Comparison of ENCODE assay signal across 20 mouse cellular contexts in the genomic region with DNA sequence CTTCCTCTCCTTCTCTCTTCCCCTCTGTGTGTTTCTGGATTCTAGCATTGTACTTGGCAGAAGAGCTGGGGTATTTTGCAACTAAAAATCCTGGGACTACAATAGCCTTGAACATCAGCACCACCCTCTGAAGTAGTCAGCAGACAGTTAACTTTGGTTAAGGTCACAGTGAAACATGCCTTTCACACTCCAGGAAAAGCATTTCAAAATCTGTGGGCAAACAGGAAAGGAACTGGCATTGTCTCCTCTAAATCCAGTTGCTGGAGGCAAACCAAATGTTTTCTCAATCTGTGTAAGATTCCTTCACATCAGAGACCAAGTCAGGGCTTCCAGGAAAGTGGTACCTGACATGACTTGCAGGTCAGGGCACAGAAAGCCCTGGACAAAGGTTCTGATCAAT.
DNase-seq lines count a peak whose midpoint lies in the region; TF ChIP-seq lines count a peak whose summit lies in the region.
"Had no signal": no experiment of that assay in that cellular context is flagged by ENCODE, and none has a peak within 500 bp of the region (broad histone marks: within the 10 kb centered on the region; RNA-seq: fewer than 3 reads in every experiment).

No protein-coding gene starts in this region.

- H3K27me3 ChIP-seq in liver, adult 2 months (ENCODE audit: control insufficient read depth, insufficient read depth, low read length): no peaks in the 10 kb centered on the region
- H3K27me3 ChIP-seq in testis, adult 2 months (ENCODE audit: control insufficient read depth, insufficient read depth, low read length): no peaks in the 10 kb centered on the region
- H3K27me3 ChIP-seq: embryonic facial prominence, embryonic 15.5 days; heart, embryonic 13.5 days; hindbrain, embryonic 13.5 days; kidney, embryonic 15.5 days; liver, embryonic 15.5 days; neural tube, embryonic 15.5 days had no signal

- TF ChIP-seq POLR2A in liver, adult 2 months (IDR thresholded peaks at IDR 0.05; ENCODE audit: extremely low read depth, insufficient read depth, low read length): no peak
- TF ChIP-seq POLR2A in testis, adult 2 months (IDR thresholded peaks at IDR 0.05; ENCODE audit: control insufficient read depth, low read depth, low read length): no peak

- TF ChIP-seq CTCF in liver, adult 2 months (IDR thresholded peaks at IDR 0.05; ENCODE audit: low read depth, low read length): no peak
- TF ChIP-seq CTCF in testis, adult 2 months (IDR thresholded peaks at IDR 0.05; ENCODE audit: control insufficient read depth, insufficient read depth, insufficient replicate concordance, low read depth, low read length): no peak

- no peak overlapping the region for H3K9ac ChIP-seq in liver, adult 2 months (ENCODE audit: low read depth, low read length)
- H3K9ac ChIP-seq: embryonic facial prominence, embryonic 15.5 days; forebrain, postnatal 0 days; heart, embryonic 13.5 days; hindbrain, embryonic 13.5 days; kidney, embryonic 15.5 days; liver, embryonic 15.5 days; neural tube, embryonic 15.5 days had no signal

- H3K36me3 ChIP-seq in liver, adult 2 months (ENCODE audit: control insufficient read depth, insufficient read depth, low read length): no peaks in the 10 kb centered on the region
- H3K36me3 ChIP-seq in testis, adult 2 months (ENCODE audit: control insufficient read depth, insufficient read depth, low read length): no peaks in the 10 kb centered on the region
- H3K36me3 ChIP-seq: embryonic facial prominence, embryonic 15.5 days; forebrain, embryonic 10.5 days; heart, embryonic 13.5 days; hindbrain, embryonic 13.5 days; kidney, embryonic 15.5 days; liver, embryonic 15.5 days; neural tube, embryonic 15.5 days had no signal

- H3K27ac ChIP-seq in liver, adult 2 months (replicated peaks; ENCODE audit: insufficient read depth, low read depth, low read length): peak overlapping the region; percentile 72
- peak overlapping the region; percentile 25; the same call in 1 of the 2 replicates for H3K27ac ChIP-seq in testis, adult 2 months (ENCODE audit: control insufficient read depth, insufficient read depth, low read depth, low read length)
- H3K27ac ChIP-seq: embryonic facial prominence, embryonic 15.5 days; forebrain, embryonic 10.5 days; gastrocnemius, adult 2 months; heart, embryonic 13.5 days; hindbrain, embryonic 13.5 days; kidney, embryonic 15.5 days; liver, embryonic 15.5 days; neural tube, embryonic 15.5 days had no signal

- no peak overlapping the region for H3K4me3 ChIP-seq in liver, adult 2 months (ENCODE audit: insufficient read depth, low read depth, low read length)
- H3K4me3 ChIP-seq in testis, adult 2 months (ENCODE audit: control insufficient read depth, low read depth, low read length): no peak overlapping the region
- H3K4me3 ChIP-seq: embryonic facial prominence, embryonic 15.5 days; forebrain, embryonic 10.5 days; gastrocnemius, adult 2 months; heart, embryonic 13.5 days; hindbrain, embryonic 13.5 days; kidney, embryonic 15.5 days; liver, embryonic 15.5 days; neural tube, embryonic 15.5 days had no signal

- DNase-seq in liver, adult 2 months (ENCODE audit: extremely low read depth, low read depth, low spot score): peak; percentile 96
- DNase-seq in liver: no peak
- no peak for DNase-seq in testis, postnatal 10 days (ENCODE audit: low spot score)
- peak; percentile 79 for DNase-seq in fat pad, adult 2 months (ENCODE audit: extremely low read depth, low read depth, low spot score)
- DNase-seq in spleen, postnatal 4 days (ENCODE audit: low spot score in 2 of 2): no peak
- DNase-seq in right cerebral cortex, postnatal 14 days: no peak
- DNase-seq: cerebellum, adult 11 months; cerebellum, postnatal 10 days; forebrain, postnatal 0 days; gastrocnemius, adult 2 months; midbrain, embryonic 14.5 days; right cerebral cortex, postnatal 25 days had no signal

- peaks cover 16% of the 10 kb centered on the region for H3K4me1 ChIP-seq in liver, adult 2 months (ENCODE audit: control insufficient read depth, insufficient read depth, low read length)
- no peaks in the 10 kb centered on the region for H3K4me1 ChIP-seq in testis, adult 2 months (ENCODE audit: control insufficient read depth, insufficient read depth, low read length)
- H3K4me1 ChIP-seq: embryonic facial prominence, embryonic 15.5 days; heart, embryonic 13.5 days; kidney, embryonic 15.5 days; neural tube, embryonic 15.5 days had no signal

- peaks cover 6% of the 10 kb centered on the region; the same call in 1 of the 2 replicates for H3K79me2 ChIP-seq in liver, adult 2 months (ENCODE audit: control insufficient read depth, insufficient read depth, low read length)

Comparison
In these comparisons a context has a peak if more than half of its experiments do, and no peak if none do; other contexts are left out.
1. DNase-seq: peak in liver, adult 2 months (single experiment) and fat pad, adult 2 months (single experiment); none in liver (single experiment), testis, postnatal 10 days (single experiment), spleen, postnatal 4 days (0 of 2) and right cerebral cortex, postnatal 14 days (single experiment).